Mouse (Mus musculus) cerebral cortex, adult 2 months (tissue): ENCODE data around the gene Gm10352.

Experiments used
- WGBS: fragments of 180-500 bp; shearing (Covaris S2); methylation state at CpG from one replicate; pipeline ENCODE4 v1.1.7; 2018; 5-methylcytosine and 5-hydroxymethylcytosine counted together

Gm10352 gene

DNA sequence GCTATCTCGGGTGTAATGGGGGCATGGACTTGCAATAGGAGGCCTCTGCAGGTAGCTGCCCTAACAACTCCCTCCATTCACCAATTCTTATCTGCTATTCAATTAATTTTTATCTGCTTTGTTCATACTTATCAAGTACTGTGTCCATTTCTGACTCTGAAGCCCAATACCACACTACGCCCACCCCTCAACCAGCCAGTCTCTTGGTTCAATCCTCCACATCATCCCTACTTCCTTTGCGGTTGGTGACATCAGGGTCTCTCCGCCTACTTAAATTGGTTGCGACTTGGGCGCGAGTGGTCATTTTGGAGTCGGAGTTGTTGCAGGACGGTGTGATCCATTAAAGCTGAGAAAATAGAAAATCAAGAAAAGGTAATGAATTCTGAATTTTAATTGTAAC lies at the start of gene Gm10352:
Gene Gm10352, plus strand, starts transcription at position 301 of the 400 bp plus-strand sequence.
- WGBS = no CpG with 5 or more reads among the region's 9 CpGs

DNA sequence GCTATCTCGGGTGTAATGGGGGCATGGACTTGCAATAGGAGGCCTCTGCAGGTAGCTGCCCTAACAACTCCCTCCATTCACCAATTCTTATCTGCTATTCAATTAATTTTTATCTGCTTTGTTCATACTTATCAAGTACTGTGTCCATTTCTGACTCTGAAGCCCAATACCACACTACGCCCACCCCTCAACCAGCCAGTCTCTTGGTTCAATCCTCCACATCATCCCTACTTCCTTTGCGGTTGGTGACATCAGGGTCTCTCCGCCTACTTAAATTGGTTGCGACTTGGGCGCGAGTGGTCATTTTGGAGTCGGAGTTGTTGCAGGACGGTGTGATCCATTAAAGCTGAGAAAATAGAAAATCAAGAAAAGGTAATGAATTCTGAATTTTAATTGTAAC lies 31.5 kb downstream of the Gm10352 start, which contains the start of gene Gm29289:
Gene Gm29289, plus strand, starts transcription at position 301 of the 400 bp plus-strand sequence.
- WGBS = no CpG with 5 or more reads among the region's 9 CpGs
